Mouse (Mus musculus) C2C12 (cell line): ENCODE results near the gene Flii. TPM values are rescaled to one million over a fixed set of nuclear protein-coding genes. Genes with fewer than 3 reads are reported as not detected.
A peak's percentile ranks its signal among the peaks of the same experiment; 100 is the strongest.

Experiments
- H3K27me3 ChIP-seq: one replicate; pipeline ENCODE4 v1.6.1; 2011; ENCODE audit not compliant: control insufficient read depth, insufficient read depth, insufficient read length
- H3K36me3 ChIP-seq: one replicate; pipeline ENCODE4 v1.6.1; 2011; ENCODE audit not compliant: control insufficient read depth, insufficient read depth
- H3K4me3 ChIP-seq: one replicate; pipeline ENCODE4 v1.5.1; 2011; ENCODE audit warnings: mild to moderate bottlenecking, control low read depth; ENCODE audit not compliant: poor library complexity, insufficient read depth, severe bottlenecking
- H3K79me2 ChIP-seq: one replicate; pipeline ENCODE4 v1.6.1; 2011; ENCODE audit not compliant: control insufficient read depth, insufficient read depth
- H3K79me3 ChIP-seq: one replicate; pipeline ENCODE4 v1.6.1; 2011; ENCODE audit warnings: low read depth, control low read depth
- H3ac ChIP-seq: one replicate; pipeline ENCODE3; 2011; ENCODE audit warnings: low read depth; ENCODE audit not compliant: control insufficient read depth, insufficient read length
- CEBPB ChIP-seq: IDR thresholded peaks from one replicate; pipeline ENCODE4 v1.6.1; 2011; ENCODE audit warnings: low read depth, mild to moderate bottlenecking, control low read depth, moderate library complexity
- CTCF ChIP-seq: IDR thresholded peaks from one replicate; pipeline ENCODE4 v1.5.1; 2011; ENCODE audit not compliant: control insufficient read depth, insufficient read depth, insufficient read length
- FOSL1 ChIP-seq: IDR thresholded peaks from one replicate; pipeline ENCODE4 v1.8.0; 2011; ENCODE audit warnings: mild to moderate bottlenecking, low read length; ENCODE audit not compliant: poor library complexity, insufficient read depth, severe bottlenecking
- MAX ChIP-seq: IDR thresholded peaks from one replicate; pipeline ENCODE4 v1.6.1; 2011; ENCODE audit warnings: mild to moderate bottlenecking, control low read depth
- MYOD1 ChIP-seq: IDR thresholded peaks from one replicate; pipeline ENCODE4 v1.6.1; 2011; ENCODE audit warnings: low read depth; ENCODE audit not compliant: control insufficient read depth, insufficient read length
- MYOG ChIP-seq: IDR thresholded peaks from one replicate; pipeline ENCODE4 v1.6.1; 2011; ENCODE audit not compliant: control insufficient read depth, insufficient read length; ENCODE audit errors: extremely low read depth
- USF1 ChIP-seq: IDR thresholded peaks from one replicate; pipeline ENCODE4 v1.6.1; 2011; ENCODE audit warnings: low read depth, mild to moderate bottlenecking, control low read depth, moderate library complexity
- polyA plus RNA-seq: library from polyadenylated mRNA; unstranded; fragments of >200 nt; fragmentation: generic; extraction: Trizol; gene quantifications from one replicate; pipeline ENCODE4 v1.2.1, GENCODE M21; 2012; ENCODE audit warnings: missing spikeins

Flii gene
- polyA plus RNA-seq, 1 experiment = 139 TPM

DNA sequence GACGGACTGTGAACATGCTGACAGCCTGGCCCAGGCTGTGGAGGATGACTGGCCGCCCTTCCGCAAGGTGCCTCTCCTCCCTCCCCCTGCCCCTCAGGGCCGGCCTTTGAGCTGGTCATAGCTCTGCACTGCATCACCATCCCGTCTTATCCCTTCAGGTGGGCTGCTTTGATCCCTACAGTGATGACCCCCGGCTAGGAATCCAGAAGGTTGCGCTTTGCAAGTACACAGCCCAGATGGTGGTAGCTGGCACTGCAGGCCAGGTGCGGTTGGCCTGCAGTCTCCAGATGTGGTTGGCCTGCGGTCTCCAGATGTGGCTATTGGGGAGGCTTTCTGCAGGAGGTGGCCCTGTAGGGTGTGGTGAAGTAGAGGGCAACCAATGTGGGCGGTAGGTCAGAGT is 18.4 kb downstream of the Flii start:
- TF ChIP-seq MYOG = no peak
- no peak for TF ChIP-seq USF1
- TF ChIP-seq FOSL1 = no peak
- TF ChIP-seq CTCF = no peak
- TF ChIP-seq MAX = no peak
- TF ChIP-seq MYOD1 = no peak
- peaks cover 88% of the 10 kb centered on the region for H3K36me3 ChIP-seq

DNA sequence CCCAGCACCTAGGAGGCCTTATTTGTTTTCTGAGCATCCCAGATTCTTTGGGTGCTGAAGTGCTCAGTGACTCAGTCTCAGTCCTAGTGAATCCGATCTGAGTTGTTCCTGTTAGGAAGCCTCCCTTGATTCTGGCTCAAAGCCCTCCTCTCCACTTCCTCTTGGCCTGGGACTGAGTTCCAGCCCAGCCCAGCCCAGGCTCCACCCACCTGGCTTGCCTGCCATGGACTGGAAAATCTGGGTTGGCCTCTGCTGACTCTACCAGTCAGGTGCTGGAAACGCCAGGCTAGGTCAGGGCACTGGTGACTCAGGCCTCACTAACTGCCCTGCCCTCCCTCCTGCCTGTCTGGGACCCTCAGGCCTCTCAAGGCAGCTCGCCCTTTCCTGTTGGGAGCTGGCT is 19.4 kb downstream of the Flii start:
- Histone ChIP-seq H3K79me3 (peaks cover 26% of the 10 kb centered on the region), H3K36me3 (peaks cover 79% of the 10 kb centered on the region), H3ac (no peak overlapping the region), H3K27me3 (no peaks in the 10 kb centered on the region), H3K4me3 (no peak overlapping the region), H3K79me2 (peaks cover 28% of the 10 kb centered on the region)
- peak; percentile 33 for TF ChIP-seq MAX
- no peak for TF ChIP-seq FOSL1
- TF ChIP-seq USF1 = peak; percentile 17

More for the DNA sequence above, 18.4 kb downstream of the Flii start:
- no peaks in the 10 kb centered on the region for H3K27me3 ChIP-seq
- peaks cover 18% of the 10 kb centered on the region for H3K79me2 ChIP-seq
- peaks cover 17% of the 10 kb centered on the region for H3K79me3 ChIP-seq
- H3K4me3 ChIP-seq = no peak overlapping the region
- no peak overlapping the region for H3ac ChIP-seq

DNA sequence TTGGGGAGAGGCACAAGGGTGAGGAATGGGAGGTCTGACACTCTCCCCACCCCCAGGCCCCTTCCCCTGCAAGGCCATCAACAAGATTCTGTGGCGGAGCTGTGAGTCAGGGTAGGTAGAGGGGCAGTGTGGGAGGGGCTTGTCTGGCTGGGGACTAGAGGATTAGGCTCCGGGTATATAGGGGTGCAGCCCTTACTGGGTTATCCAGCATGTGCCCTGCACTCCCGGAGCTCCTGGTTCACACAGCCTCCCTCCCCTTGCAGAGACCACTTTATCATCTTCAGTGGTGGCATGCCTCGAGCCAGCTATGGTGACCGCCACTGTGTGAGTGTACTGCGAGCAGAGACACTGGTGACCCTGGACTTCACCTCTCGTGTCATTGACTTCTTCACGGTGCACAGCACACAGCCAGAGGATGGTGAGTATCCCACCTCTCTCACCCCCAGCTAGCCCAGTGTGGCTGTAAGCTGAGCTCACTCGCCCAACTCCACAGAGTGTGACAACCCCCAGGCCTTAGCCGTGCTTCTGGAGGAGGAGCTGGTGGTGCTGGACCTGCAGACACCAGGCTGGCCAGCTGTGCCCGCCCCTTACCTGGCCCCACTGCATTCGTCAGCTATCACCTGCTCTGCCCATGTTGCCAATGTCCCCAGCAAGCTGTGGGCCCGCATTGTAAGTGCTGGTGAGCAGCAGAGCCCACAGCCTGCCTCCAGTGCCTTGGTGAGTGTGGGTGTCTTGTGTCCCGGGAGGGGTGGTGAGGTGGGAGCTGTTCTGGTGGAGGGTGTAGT is 20.2 kb downstream of the Flii start:
- no peaks in the 10 kb centered on the region for H3K27me3 ChIP-seq
- peaks cover 32% of the 10 kb centered on the region for H3K79me3 ChIP-seq
- H3K4me3 ChIP-seq = no peak overlapping the region
- TF ChIP-seq MYOG (no peak), MAX (no peak), FOSL1 (no peak), CEBPB (no peak), USF1 (no peak), CTCF (no peak), MYOD1 (no peak)
- H3K79me2 ChIP-seq = peaks cover 36% of the 10 kb centered on the region
- peaks cover 71% of the 10 kb centered on the region for H3K36me3 ChIP-seq
- peak overlapping the region; percentile 35 for H3ac ChIP-seq

DNA sequence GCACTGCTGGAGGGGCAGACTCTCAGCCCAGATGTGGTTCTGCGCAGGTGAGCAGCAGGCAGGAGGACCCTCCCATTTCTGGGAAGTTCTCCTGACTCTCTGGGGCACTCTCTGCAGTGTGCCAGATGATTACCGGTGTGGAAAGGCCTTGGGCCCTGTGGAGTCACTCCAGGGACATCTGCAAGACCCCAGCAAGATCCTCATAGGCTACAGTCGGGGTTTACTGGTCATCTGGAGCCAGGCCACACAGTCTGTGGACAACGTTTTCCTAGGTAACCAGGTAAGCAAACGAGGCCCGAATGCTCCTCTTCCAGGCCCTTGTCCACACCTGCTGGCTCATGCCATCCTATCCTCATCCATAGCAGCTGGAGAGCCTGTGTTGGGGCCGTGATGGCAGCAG is 21.0 kb downstream of the Flii start:
- H3ac ChIP-seq = no peak overlapping the region
- TF ChIP-seq MAX (no peak), CTCF (no peak), MYOD1 (no peak), MYOG (no peak), USF1 (no peak), CEBPB (no peak), FOSL1 (no peak)
- no peaks in the 10 kb centered on the region for H3K27me3 ChIP-seq
- H3K79me2 ChIP-seq = peaks cover 44% of the 10 kb centered on the region
- H3K4me3 ChIP-seq = no peak overlapping the region
- H3K36me3 ChIP-seq = peaks cover 63% of the 10 kb centered on the region
- H3K79me3 ChIP-seq = peaks cover 40% of the 10 kb centered on the region

DNA sequence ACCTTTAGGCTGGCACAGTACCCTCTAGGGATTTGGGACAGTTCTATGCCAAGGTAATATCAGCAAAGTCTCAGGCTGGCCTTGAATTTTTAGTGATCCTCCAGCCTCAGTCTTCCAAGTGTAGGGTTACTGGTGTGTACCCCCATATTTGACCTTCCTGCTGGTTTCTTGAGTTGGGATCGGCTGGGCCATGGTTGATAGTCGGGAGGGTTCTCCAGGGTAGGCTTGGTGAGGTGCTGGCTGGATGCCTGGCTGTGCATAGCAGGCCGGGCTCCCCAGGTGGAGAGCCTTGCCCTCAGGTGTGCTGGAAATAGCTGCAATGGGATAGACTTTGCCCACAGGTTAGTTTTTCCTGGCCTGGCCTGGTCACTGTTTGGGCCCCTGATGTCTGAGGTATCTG is 21.8 kb downstream of the Flii start:
- no peaks in the 10 kb centered on the region for H3K27me3 ChIP-seq
- no peak overlapping the region for H3K4me3 ChIP-seq
- no peak for TF ChIP-seq MYOG
- no peak for TF ChIP-seq CEBPB
- TF ChIP-seq CTCF = no peak
- TF ChIP-seq MAX = no peak
- no peak for TF ChIP-seq MYOD1
- no peak for TF ChIP-seq USF1
- no peak for TF ChIP-seq FOSL1
- H3K36me3 ChIP-seq = peaks cover 55% of the 10 kb centered on the region
- H3K79me2 ChIP-seq = peaks cover 52% of the 10 kb centered on the region
- H3ac ChIP-seq = no peak overlapping the region
- peaks cover 47% of the 10 kb centered on the region for H3K79me3 ChIP-seq
